Mouse (Mus musculus): ENCODE results near the gene Ccdc153. TPM values are rescaled to one million over a fixed set of nuclear protein-coding genes. Genes with fewer than 3 reads are reported as not detected.

The Ccdc153 gene
- polyA plus RNA-seq, 1 experiment from 2014 or later: not detected

- Histone ChIP-seq H3K4me3 (ENCODE audit: low read depth, low read length) (no peak overlapping the region), H3K9ac (replicated peaks; ENCODE audit: low read depth, low read length) (no peak overlapping the region), H3K4me2 (ENCODE audit: low read depth, low read length) (no peak overlapping the region), H3K4me1 (ENCODE audit: control insufficient read depth, insufficient read depth, low read length) (peaks cover 4% of the 10 kb centered on the region; the same call in 1 of the 2 replicates), H3K27ac (ENCODE audit: low read depth, low read length) (peak overlapping the region; percentile 62; the same call in 1 of the 2 replicates), H3K9me3 (ENCODE audit: control insufficient read depth, low read length) (no peaks in the 10 kb centered on the region), H3K36me3 (ENCODE audit: control insufficient read depth, insufficient read depth, low read length) (no peaks in the 10 kb centered on the region), H3K27me3 (ENCODE audit: control insufficient read depth, insufficient read depth, low read length) (no peaks in the 10 kb centered on the region)
- 48% methylated on average over 8 of the region's 8 CpGs for WGBS
- ATAC-seq (ENCODE audit: low read depth): no peak
Observed at GRCm38 (mm10) chr9:44266478-44267226, 26.2 kb downstream of the Ccdc153 start.

- Histone ChIP-seq H3K4me3 (ENCODE audit: low read depth, low read length) (peak overlapping the region; percentile 26), H3K27ac (ENCODE audit: low read depth, low read length) (peak overlapping the region; percentile 70), H3K27me3 (ENCODE audit: control insufficient read depth, insufficient read depth, low read length) (no peaks in the 10 kb centered on the region), H3K9me3 (ENCODE audit: control insufficient read depth, low read length) (no peaks in the 10 kb centered on the region), H3K36me3 (ENCODE audit: control insufficient read depth, insufficient read depth, low read length) (no peaks in the 10 kb centered on the region), H3K4me2 (ENCODE audit: low read depth, low read length) (peak overlapping the region; percentile 52), H3K4me1 (ENCODE audit: control insufficient read depth, insufficient read depth, low read length) (peaks cover 4% of the 10 kb centered on the region; the same call in 1 of the 2 replicates), H3K9ac (replicated peaks; ENCODE audit: low read depth, low read length) (peak overlapping the region; percentile 61)
- WGBS: 11% methylated on average over 23 of the region's 23 CpGs
- ATAC-seq (ENCODE audit: low read depth): no peak
Observed at GRCm38 (mm10) chr9:44267319-44268026, 27.0 kb downstream of the Ccdc153 start.

GRCm38 (mm10) chr9:44268027-44268360 is 27.5 kb downstream of the Ccdc153 start:
- Histone ChIP-seq H3K27ac (ENCODE audit: low read depth, low read length) (peak overlapping the region; percentile 70), H3K9me3 (ENCODE audit: control insufficient read depth, low read length) (no peaks in the 10 kb centered on the region), H3K4me1 (ENCODE audit: control insufficient read depth, insufficient read depth, low read length) (peaks cover 4% of the 10 kb centered on the region; the same call in 1 of the 2 replicates), H3K27me3 (ENCODE audit: control insufficient read depth, insufficient read depth, low read length) (no peaks in the 10 kb centered on the region), H3K4me3 (ENCODE audit: low read depth, low read length) (peak overlapping the region; percentile 26), H3K9ac (replicated peaks; ENCODE audit: low read depth, low read length) (peak overlapping the region; percentile 61), H3K36me3 (ENCODE audit: control insufficient read depth, insufficient read depth, low read length) (0 out of 2 replicates have a peak, but pooled peaks cover under 1% of the 10 kb centered on the region), H3K4me2 (ENCODE audit: low read depth, low read length) (peak overlapping the region; percentile 52)
- WGBS: 5% methylated on average over 28 of the region's 28 CpGs
- ATAC-seq (ENCODE audit: low read depth): peak; percentile 85

- H3K36me3 ChIP-seq (ENCODE audit: control insufficient read depth, insufficient read depth, low read length): 0 out of 2 replicates have a peak, but pooled peaks cover 4% of the 10 kb centered on the region
Observed at GRCm38 (mm10) chr9:44268432-44268831, 28.0 kb downstream of the Ccdc153 start, which contains the start of gene Nlrx1. Gene Nlrx1 (minus strand): TSS chr9:44268599.

GRCm38 (mm10) chr9:44269077-44269476 is 28.6 kb downstream of the Ccdc153 start:
- WGBS: 86% methylated on average over 3 of the region's 3 CpGs
- H3K4me1 ChIP-seq (ENCODE audit: control insufficient read depth, insufficient read depth, low read length): peaks cover 4% of the 10 kb centered on the region; the same call in 1 of the 2 replicates
- no peak overlapping the region for H3K27ac ChIP-seq (ENCODE audit: low read depth, low read length)
- H3K27me3 ChIP-seq (ENCODE audit: control insufficient read depth, insufficient read depth, low read length): no peaks in the 10 kb centered on the region
- H3K36me3 ChIP-seq (ENCODE audit: control insufficient read depth, insufficient read depth, low read length): 0 out of 2 replicates have a peak, but pooled peaks cover 6% of the 10 kb centered on the region
- no peak overlapping the region for H3K9ac ChIP-seq (replicated peaks; ENCODE audit: low read depth, low read length)
- no peak for ATAC-seq (ENCODE audit: low read depth)
- no peaks in the 10 kb centered on the region for H3K9me3 ChIP-seq (ENCODE audit: control insufficient read depth, low read length)
- H3K4me3 ChIP-seq (ENCODE audit: low read depth, low read length): no peak overlapping the region
- no peak overlapping the region for H3K4me2 ChIP-seq (ENCODE audit: low read depth, low read length)

More at GRCm38 (mm10) chr9:44268432-44268831, 28.0 kb downstream of the Ccdc153 start, which contains the start of gene Nlrx1:
- Histone ChIP-seq H3K4me1 (ENCODE audit: control insufficient read depth, insufficient read depth, low read length) (peaks cover 4% of the 10 kb centered on the region; the same call in 1 of the 2 replicates), H3K9me3 (ENCODE audit: control insufficient read depth, low read length) (no peaks in the 10 kb centered on the region), H3K4me2 (ENCODE audit: low read depth, low read length) (peak within 1 kb of the TSS; percentile 52), H3K4me3 (ENCODE audit: low read depth, low read length) (peak within 1 kb of the TSS; percentile 26), H3K9ac (replicated peaks; ENCODE audit: low read depth, low read length) (peak within 1 kb of the TSS; percentile 61), H3K27ac (ENCODE audit: low read depth, low read length) (peak within 1 kb of the TSS; percentile 70), H3K27me3 (ENCODE audit: control insufficient read depth, insufficient read depth, low read length) (no peaks in the 10 kb centered on the region)
- no peak for ATAC-seq (ENCODE audit: low read depth)
- 82% methylated on average over 6 of the region's 6 CpGs for WGBS

- Histone ChIP-seq H3K36me3 (ENCODE audit: control insufficient read depth, insufficient read depth, low read length) (0 out of 2 replicates have a peak, but pooled peaks cover 6% of the 10 kb centered on the region), H3K9me3 (ENCODE audit: control insufficient read depth, low read length) (no peaks in the 10 kb centered on the region), H3K9ac (replicated peaks; ENCODE audit: low read depth, low read length) (no peak overlapping the region), H3K4me3 (ENCODE audit: low read depth, low read length) (no peak overlapping the region), H3K4me2 (ENCODE audit: low read depth, low read length) (no peak overlapping the region), H3K27ac (ENCODE audit: low read depth, low read length) (no peak overlapping the region), H3K4me1 (ENCODE audit: control insufficient read depth, insufficient read depth, low read length) (peaks cover 4% of the 10 kb centered on the region; the same call in 1 of the 2 replicates), H3K27me3 (ENCODE audit: control insufficient read depth, insufficient read depth, low read length) (no peaks in the 10 kb centered on the region)
- ATAC-seq (ENCODE audit: low read depth): no peak
- 86% methylated on average over 4 of the region's 4 CpGs for WGBS
Observed at GRCm38 (mm10) chr9:44269973-44270372, 29.5 kb downstream of the Ccdc153 start.

- H3K27me3 ChIP-seq (ENCODE audit: control insufficient read depth, insufficient read depth, low read length): no peaks in the 10 kb centered on the region
- WGBS: 62% methylated on average over 5 of the region's 5 CpGs
- peaks cover 17% of the 10 kb centered on the region for H3K36me3 ChIP-seq (ENCODE audit: control insufficient read depth, insufficient read depth, low read length)
- no peaks in the 10 kb centered on the region for H3K9me3 ChIP-seq (ENCODE audit: control insufficient read depth, low read length)
- no peak overlapping the region for H3K9ac ChIP-seq (replicated peaks; ENCODE audit: low read depth, low read length)
- no peak overlapping the region for H3K27ac ChIP-seq (ENCODE audit: low read depth, low read length)
- ATAC-seq (ENCODE audit: low read depth): no peak
- no peak overlapping the region for H3K4me3 ChIP-seq (ENCODE audit: low read depth, low read length)
- H3K4me2 ChIP-seq (ENCODE audit: low read depth, low read length): no peak overlapping the region
- H3K4me1 ChIP-seq (ENCODE audit: control insufficient read depth, insufficient read depth, low read length): peaks cover 7% of the 10 kb centered on the region
Observed at GRCm38 (mm10) chr9:44283183-44283582, 42.7 kb downstream of the Ccdc153 start.

- peaks cover 8% of the 10 kb centered on the region; the same call in 1 of the 2 replicates for H3K36me3 ChIP-seq (ENCODE audit: control insufficient read depth, insufficient read depth, low read length)
- no peak overlapping the region; the same call in 1 of the 2 replicates for H3K9ac ChIP-seq (replicated peaks; ENCODE audit: low read depth, low read length)
- H3K9me3 ChIP-seq (ENCODE audit: control insufficient read depth, low read length): no peaks in the 10 kb centered on the region
- WGBS: 19% methylated on average over 6 of the region's 6 CpGs
- H3K27ac ChIP-seq (ENCODE audit: low read depth, low read length): no peak overlapping the region
- ATAC-seq (ENCODE audit: low read depth): no peak
- H3K4me3 ChIP-seq (ENCODE audit: low read depth, low read length): peak overlapping the region; percentile 22
- no peaks in the 10 kb centered on the region for H3K27me3 ChIP-seq (ENCODE audit: control insufficient read depth, insufficient read depth, low read length)
- H3K4me2 ChIP-seq (ENCODE audit: low read depth, low read length): peak overlapping the region; percentile 95
- peaks cover 19% of the 10 kb centered on the region for H3K4me1 ChIP-seq (ENCODE audit: control insufficient read depth, insufficient read depth, low read length)
Observed at GRCm38 (mm10) chr9:44286256-44286850, 45.9 kb downstream of the Ccdc153 start.
